Mouse (Mus musculus) spleen, adult 2 months (tissue): ENCODE results near the gene Pbld2.

Experiments
- CTCF ChIP-seq: fragments of 200-500 bp; IDR thresholded peaks from 2 replicates; pipeline ENCODE4 v1.5.1; 2011; ENCODE audit warnings: mild to moderate bottlenecking, inconsistent platforms; ENCODE audit not compliant: insufficient read depth, insufficient read length, insufficient replicate concordance; ENCODE audit errors: extremely low read depth
- POLR2A ChIP-seq: fragments of 200-500 bp; IDR thresholded peaks from 2 replicates; pipeline ENCODE4 v1.6.1; 2011; ENCODE audit warnings: low read depth, low read length, inconsistent platforms

DNA sequence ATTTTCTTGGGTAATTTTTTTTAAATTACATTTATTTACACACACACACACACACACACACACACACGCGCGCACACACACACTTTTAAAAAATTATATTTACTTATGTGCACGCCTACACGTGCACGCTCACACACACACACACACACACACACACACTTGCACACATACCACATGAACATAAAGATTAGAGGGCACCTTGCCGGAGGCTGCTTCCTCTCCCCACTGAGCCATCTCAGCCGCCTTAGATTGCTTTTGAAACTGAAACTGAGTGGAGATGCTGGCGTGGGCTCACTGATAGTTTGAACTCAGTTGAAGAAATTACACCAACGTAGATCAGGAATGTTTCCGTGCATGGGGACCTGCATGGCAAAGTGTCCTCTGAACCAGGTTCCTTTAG, 40.0 kb upstream of the Pbld2 start:
- TF ChIP-seq POLR2A (no peak), CTCF (no peak)
